In the genomic region with DNA sequence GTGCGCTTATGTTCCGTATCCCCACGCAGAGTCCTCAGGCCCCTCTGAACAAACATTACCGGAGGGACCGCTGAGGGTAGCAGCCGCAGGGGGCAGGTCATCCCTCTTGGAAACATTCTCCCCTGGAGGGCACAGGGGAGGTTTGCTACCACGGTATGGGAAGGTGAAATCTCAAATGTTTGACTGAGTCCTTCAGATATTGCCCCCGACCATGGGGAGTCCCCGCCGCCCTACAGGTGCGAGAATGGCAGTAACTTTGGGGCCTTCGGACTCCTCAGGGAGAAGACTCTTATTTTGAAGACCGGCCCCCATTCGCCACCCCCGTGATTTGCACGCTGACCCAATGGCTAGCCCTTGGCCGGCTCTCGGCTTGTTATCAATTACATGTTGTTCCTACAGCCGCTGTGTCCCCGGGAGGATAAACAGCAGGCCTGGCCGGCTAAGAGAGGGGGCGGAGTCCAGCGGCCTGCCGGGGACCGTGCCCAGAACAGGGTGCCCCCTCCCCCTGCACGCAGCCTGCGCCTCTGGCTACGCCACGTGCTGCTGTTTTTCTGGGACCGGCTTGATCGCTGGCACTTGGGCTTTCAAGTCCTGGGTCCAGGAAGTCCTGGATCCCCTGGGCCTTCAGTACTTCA, we compare ENCODE assay signal across 8 mouse cellular contexts. TPM values are rescaled to one million over a fixed set of nuclear protein-coding genes. Genes with fewer than 3 reads are reported as not detected.
DNase-seq lines count a peak whose midpoint lies in the region; ATAC-seq and TF ChIP-seq lines count a peak whose summit lies in the region.

No protein-coding gene starts in this region.

- no peaks in the 10 kb centered on the region for H3K9me3 ChIP-seq in ES-Bruce4 (replicated peaks; ENCODE audit: control insufficient read depth, insufficient read depth, low read length, poor library complexity, severe bottlenecking)
- no peaks in the 10 kb centered on the region for H3K9me3 ChIP-seq in forebrain, embryonic 15.5 days
- no peaks in the 10 kb centered on the region for H3K9me3 ChIP-seq in heart, postnatal 0 days (replicated peaks; ENCODE audit: control insufficient read depth, low read length)
- no peaks in the 10 kb centered on the region for H3K9me3 ChIP-seq in liver, embryonic 11.5 days (ENCODE audit: control insufficient read depth, low read length)
- H3K9me3 ChIP-seq in neural tube, embryonic 11.5 days (ENCODE audit: control insufficient read depth, low read length): no peaks in the 10 kb centered on the region

- H3K9ac ChIP-seq in ES-Bruce4 (ENCODE audit: low read depth, poor library complexity, severe bottlenecking): peak overlapping the region; percentile 77
- peak overlapping the region; percentile 62 for H3K9ac ChIP-seq in forebrain, embryonic 15.5 days (replicated peaks)
- peak overlapping the region; percentile 96 for H3K9ac ChIP-seq in heart, postnatal 0 days (replicated peaks; ENCODE audit: low read depth, low read length)
- H3K9ac ChIP-seq in liver, embryonic 11.5 days (ENCODE audit: low read depth, low read length): peak overlapping the region; percentile 55
- H3K9ac ChIP-seq in neural tube, embryonic 11.5 days (ENCODE audit: low read length): peak overlapping the region; percentile 14

- WGBS in forebrain, embryonic 15.5 days: under 1% methylated on average over 31 of the region's 31 CpGs
- 1% methylated on average over 31 of the region's 31 CpGs for WGBS in heart, postnatal 0 days
- WGBS in liver, embryonic 11.5 days: under 1% methylated on average over 31 of the region's 31 CpGs
- under 1% methylated on average over 31 of the region's 31 CpGs for WGBS in neural tube, embryonic 11.5 days

- ATAC-seq in forebrain, embryonic 15.5 days (replicated peaks): peak; percentile 78
- peak; percentile 92 for ATAC-seq in heart, postnatal 0 days (ENCODE audit: insufficient read depth, low read depth)
- ATAC-seq in liver, embryonic 11.5 days (replicated peaks; ENCODE audit: low FRiP score): peak; percentile 72
- peak; percentile 67 for ATAC-seq in neural tube, embryonic 11.5 days (ENCODE audit: insufficient read depth, low FRiP score, low TSS enrichment)

- H3K27ac ChIP-seq in ES-Bruce4 (ENCODE audit: insufficient read depth, low read length): no peak overlapping the region
- peak overlapping the region; percentile 24 for H3K27ac ChIP-seq in forebrain, embryonic 15.5 days (replicated peaks)
- peak overlapping the region; percentile 97 for H3K27ac ChIP-seq in heart, postnatal 0 days (ENCODE audit: low read depth)
- peak overlapping the region; percentile 74 for H3K27ac ChIP-seq in liver, embryonic 11.5 days (ENCODE audit: low read depth, low read length)
- H3K27ac ChIP-seq in neural tube, embryonic 11.5 days (ENCODE audit: low read depth, low read length): no peak overlapping the region

- H3K4me1 ChIP-seq in ES-Bruce4 (ENCODE audit: control insufficient read depth, insufficient read depth, low read length): no peaks in the 10 kb centered on the region
- H3K4me1 ChIP-seq in forebrain, embryonic 15.5 days: peaks cover 20% of the 10 kb centered on the region
- H3K4me1 ChIP-seq in heart, postnatal 0 days (ENCODE audit: control insufficient read depth, insufficient read depth): peaks cover 46% of the 10 kb centered on the region
- H3K4me1 ChIP-seq in liver, embryonic 11.5 days (replicated peaks; ENCODE audit: control insufficient read depth, insufficient read depth, low read length): peaks cover 7% of the 10 kb centered on the region
- peaks cover 5% of the 10 kb centered on the region; the same call in 1 of the 2 replicates for H3K4me1 ChIP-seq in neural tube, embryonic 11.5 days (ENCODE audit: control insufficient read depth, insufficient read depth, low read length)

- peak overlapping the region; percentile 100 for H3K4me2 ChIP-seq in forebrain, embryonic 15.5 days (replicated peaks)
- H3K4me2 ChIP-seq in heart, postnatal 0 days (ENCODE audit: low read depth, low read length): peak overlapping the region; percentile 96
- H3K4me2 ChIP-seq in liver, embryonic 11.5 days: peak overlapping the region; percentile 91
- peak overlapping the region; percentile 100 for H3K4me2 ChIP-seq in neural tube, embryonic 11.5 days (ENCODE audit: low read depth)

- no peak for TF ChIP-seq CTCF in ES-Bruce4 (IDR thresholded peaks at IDR 0.05; ENCODE audit: low read depth, low read length)
- peak; percentile 1; the same call in 1 of the 2 replicates for TF ChIP-seq CTCF in heart, postnatal 0 days (IDR thresholded peaks at IDR 0.05; ENCODE audit: low read depth)

- TF ChIP-seq POLR2A in ES-Bruce4 (IDR thresholded peaks at IDR 0.05; ENCODE audit: insufficient read depth, low read length): no peak

- DNase-seq in cerebellum, adult 11-12 months: peak; percentile 83
- DNase-seq in heart, postnatal 0 days (ENCODE audit: low spot score): peak; percentile 98
- peak; percentile 95 to 99 for DNase-seq in kidney, postnatal 25 days
- DNase-seq in liver, embryonic 11.5 days (ENCODE audit: low spot score): peak; percentile 76
- peak; percentile 68 for DNase-seq in neural tube, embryonic 11.5 days (ENCODE audit: low spot score)
- peak; percentile 72 for DNase-seq in urinary bladder, adult 2 months (ENCODE audit: low spot score)

- no peaks in the 10 kb centered on the region for H3K27me3 ChIP-seq in ES-Bruce4 (ENCODE audit: control insufficient read depth, insufficient read depth, low read length, poor library complexity, severe bottlenecking)
- peaks cover 13% of the 10 kb centered on the region for H3K27me3 ChIP-seq in forebrain, embryonic 15.5 days
- H3K27me3 ChIP-seq in heart, postnatal 0 days (ENCODE audit: control insufficient read depth, insufficient read depth, low read length): peaks cover 14% of the 10 kb centered on the region
- H3K27me3 ChIP-seq in liver, embryonic 11.5 days (replicated peaks; ENCODE audit: control insufficient read depth, insufficient read depth, low read length): peaks cover 46% of the 10 kb centered on the region
- H3K27me3 ChIP-seq in neural tube, embryonic 11.5 days (ENCODE audit: control insufficient read depth, insufficient read depth, low read length): peaks cover 9% of the 10 kb centered on the region

- TF ChIP-seq EP300 in ES-Bruce4 (IDR thresholded peaks at IDR 0.05; ENCODE audit: insufficient read depth, low read depth, low read length): no peak
- TF ChIP-seq EP300 in heart, postnatal 0 days (IDR thresholded peaks at IDR 0.05; ENCODE audit: low read depth): peak; percentile 98

- H3K4me3 ChIP-seq in ES-Bruce4 (ENCODE audit: low read depth, low read length): peak overlapping the region; percentile 85
- peak overlapping the region; percentile 69 for H3K4me3 ChIP-seq in forebrain, embryonic 15.5 days
- H3K4me3 ChIP-seq in heart, postnatal 0 days (ENCODE audit: low read depth, low read length): peak overlapping the region; percentile 83
- H3K4me3 ChIP-seq in liver, embryonic 11.5 days (ENCODE audit: low read depth, low read length): peak overlapping the region; percentile 64
- peak overlapping the region; percentile 60 for H3K4me3 ChIP-seq in neural tube, embryonic 11.5 days (ENCODE audit: low read depth, low read length)

- no peaks in the 10 kb centered on the region for H3K36me3 ChIP-seq in ES-Bruce4 (ENCODE audit: control insufficient read depth, insufficient read depth, low read length, poor library complexity, severe bottlenecking)
- H3K36me3 ChIP-seq in forebrain, embryonic 15.5 days: no peaks in the 10 kb centered on the region
- peaks cover 13% of the 10 kb centered on the region for H3K36me3 ChIP-seq in heart, postnatal 0 days (replicated peaks; ENCODE audit: control insufficient read depth, insufficient read depth, low read length)
- H3K36me3 ChIP-seq in liver, embryonic 11.5 days (ENCODE audit: control insufficient read depth, insufficient read depth, low read length): no peaks in the 10 kb centered on the region
- no peaks in the 10 kb centered on the region for H3K36me3 ChIP-seq in neural tube, embryonic 11.5 days (ENCODE audit: control insufficient read depth, insufficient read depth, low read length)

RNA-seq across cellular contexts. Expression of gene Klf15, which starts 1.0 kb away (rescaled TPM):
- polyA plus RNA-seq in ES-Bruce4 (2011; ENCODE audit: insufficient read depth, insufficient read length, low read depth, missing spikeins): 4.8 and 7.4 TPM in 2 replicates
- polyA plus RNA-seq in forebrain, embryonic 15.5 days (2015; fragmentation: Nextera tagmentation; extraction: Ambion mirVana): 12.9 and 13.1 TPM in 2 replicates
- 56.9 and 74.5 TPM in 2 replicates for total RNA-seq in heart, postnatal 0 days (2014; rRNA removed; ENCODE audit: low replicate concordance)
- 15.6 and 23.4 TPM in 2 replicates for polyA plus RNA-seq in heart, postnatal 0 days (2015; fragmentation: Nextera tagmentation; extraction: Ambion mirVana)
- 10.6 and 12.3 TPM in 2 replicates for polyA plus RNA-seq in liver, embryonic 11.5 days (2014; fragmentation: Nextera tagmentation; extraction: Ambion mirVana)
- polyA plus RNA-seq in neural tube, embryonic 11.5 days (2014; fragmentation: Nextera tagmentation; extraction: Ambion mirVana): 3.1 and 3.2 TPM in 2 replicates
- 15.5 and 18.5 TPM in 2 replicates for polyA plus RNA-seq in urinary bladder, adult 2 months (2012; rRNA removed)

RNA-seq across cellular contexts. Expression of gene Aldh1l1, which starts 22.9 kb away (rescaled TPM):
- polyA plus RNA-seq in ES-Bruce4 (2011; ENCODE audit: insufficient read depth, insufficient read length, low read depth, missing spikeins): 5.0 and 5.8 TPM in 2 replicates
- 29.0 and 35.6 TPM in 2 replicates for polyA plus RNA-seq in forebrain, embryonic 15.5 days (2015; fragmentation: Nextera tagmentation; extraction: Ambion mirVana)
- 5.9 and 7.7 TPM in 2 replicates for total RNA-seq in heart, postnatal 0 days (2014; rRNA removed; ENCODE audit: low replicate concordance)
- polyA plus RNA-seq in heart, postnatal 0 days (2015; fragmentation: Nextera tagmentation; extraction: Ambion mirVana): 2.3 and 2.8 TPM in 2 replicates
- polyA plus RNA-seq in liver, embryonic 11.5 days (2014; fragmentation: Nextera tagmentation; extraction: Ambion mirVana): 6.5 and 6.6 TPM in 2 replicates
- polyA plus RNA-seq in neural tube, embryonic 11.5 days (2014; fragmentation: Nextera tagmentation; extraction: Ambion mirVana): 0.97 and 2.7 TPM in 2 replicates
- 6.2 and 7.2 TPM in 2 replicates for polyA plus RNA-seq in urinary bladder, adult 2 months (2012; rRNA removed)

RNA-seq across cellular contexts. Expression of gene Cfap100, which starts 34.7 kb away (rescaled TPM):
- 2.1 TPM in 1 of 2 replicates, not detected in the other for polyA plus RNA-seq in ES-Bruce4 (2011; ENCODE audit: insufficient read depth, insufficient read length, low read depth, missing spikeins)
- polyA plus RNA-seq in forebrain, embryonic 15.5 days (2015; fragmentation: Nextera tagmentation; extraction: Ambion mirVana): 3.9 and 5.3 TPM in 2 replicates
- total RNA-seq in heart, postnatal 0 days (2014; rRNA removed; ENCODE audit: low replicate concordance): not detected in 2 replicates
- 0.04 and 0.27 TPM in 2 replicates for polyA plus RNA-seq in heart, postnatal 0 days (2015; fragmentation: Nextera tagmentation; extraction: Ambion mirVana)
- polyA plus RNA-seq in liver, embryonic 11.5 days (2014; fragmentation: Nextera tagmentation; extraction: Ambion mirVana): 0.18 TPM in 2 replicates
- 0.96 and 1.2 TPM in 2 replicates for polyA plus RNA-seq in neural tube, embryonic 11.5 days (2014; fragmentation: Nextera tagmentation; extraction: Ambion mirVana)
- 1.3 and 2.2 TPM in 2 replicates for polyA plus RNA-seq in urinary bladder, adult 2 months (2012; rRNA removed)

Comparison
In these comparisons a context has a peak if more than half of its experiments do, and no peak if none do; other contexts are left out.
1. H3K27ac ChIP-seq: peak in forebrain, embryonic 15.5 days (single experiment), heart, postnatal 0 days (single experiment) and liver, embryonic 11.5 days (single experiment); none in ES-Bruce4 (single experiment) and neural tube, embryonic 11.5 days (single experiment).
2. H3K9ac ChIP-seq: peak in every context shown above with its lines; median percentile 96 in heart, postnatal 0 days; 77 in ES-Bruce4; 62 in forebrain, embryonic 15.5 days; 55 in liver, embryonic 11.5 days; 14 in neural tube, embryonic 11.5 days.
3. Peak in every context shown above with its lines, with median percentiles within 50 percentile points of each other: H3K4me3 ChIP-seq, DNase-seq, ATAC-seq and H3K4me2 ChIP-seq.